ENCODE assay signal across 8 mouse cellular contexts in genomic region chr5:107986967-107987834, GRCm38 (mm10). TPM values are rescaled to one million over a fixed set of nuclear protein-coding genes. Genes with fewer than 3 reads are reported as not detected.
DNase-seq lines count a peak whose midpoint lies in the region; ATAC-seq and TF ChIP-seq lines count a peak whose summit lies in the region.

Gene Fam69a (minus strand): TSS chr5:107987085.

- TF ChIP-seq RAD21 in CH12.LX (IDR thresholded peaks at IDR 0.05; ENCODE audit: low read depth, low read length): no peak

- H3K4me2 ChIP-seq in CH12.LX (ENCODE audit: insufficient read depth, low read depth, poor library complexity, severe bottlenecking): peak within 1 kb of the TSS; percentile 94
- peak within 1 kb of the TSS; percentile 73 for H3K4me2 ChIP-seq in forebrain, embryonic 13.5 days
- H3K4me2 ChIP-seq in heart, postnatal 0 days (ENCODE audit: low read depth, low read length): peak within 1 kb of the TSS; percentile 91
- peak within 1 kb of the TSS; percentile 41 for H3K4me2 ChIP-seq in neural tube, embryonic 14.5 days (ENCODE audit: low read depth, low read length)

- peak within 1 kb of the TSS; percentile 80 to 94 (median 86) for H3K4me3 ChIP-seq in CH12.LX (replicated peaks in 1 of 3; ENCODE audit: low read depth in 2 of 3, low read length in 2 of 3, poor library complexity in 1 of 3)
- H3K4me3 ChIP-seq in forebrain, embryonic 13.5 days: peak within 1 kb of the TSS; percentile 85
- H3K4me3 ChIP-seq in heart, postnatal 0 days (ENCODE audit: low read depth, low read length): peak within 1 kb of the TSS; percentile 95
- H3K4me3 ChIP-seq in neural tube, embryonic 14.5 days (ENCODE audit: low read depth, low read length): peak within 1 kb of the TSS; percentile 86
- H3K4me3 ChIP-seq in testis, adult 2 months (ENCODE audit: control insufficient read depth, low read depth, low read length): peak within 1 kb of the TSS; percentile 88

- ATAC-seq in forebrain, embryonic 13.5 days: peak; percentile 92
- ATAC-seq in heart, postnatal 0 days (ENCODE audit: insufficient read depth, low read depth): peak; percentile 94
- ATAC-seq in neural tube, embryonic 14.5 days (ENCODE audit: low read depth): peak; percentile 93

- under 1% methylated on average over 68 of the region's 91 CpGs for WGBS in forebrain, embryonic 13.5 days
- under 1% methylated on average over 68 of the region's 91 CpGs for WGBS in heart, postnatal 0 days
- under 1% methylated on average over 69 of the region's 91 CpGs for WGBS in neural tube, embryonic 14.5 days

- no peaks in the 10 kb centered on the region for H3K36me3 ChIP-seq in CH12.LX (replicated peaks in 1 of 2; ENCODE audit: control insufficient read depth in 1 of 2, insufficient read depth in 1 of 2, low read length in 1 of 2)
- no peaks in the 10 kb centered on the region for H3K36me3 ChIP-seq in forebrain, embryonic 13.5 days (ENCODE audit: poor library complexity, severe bottlenecking)
- no peaks in the 10 kb centered on the region for H3K36me3 ChIP-seq in heart, postnatal 0 days (replicated peaks; ENCODE audit: control insufficient read depth, insufficient read depth, low read length)
- H3K36me3 ChIP-seq in neural tube, embryonic 14.5 days (ENCODE audit: control insufficient read depth, insufficient read depth, low read length): no peaks in the 10 kb centered on the region
- no peaks in the 10 kb centered on the region for H3K36me3 ChIP-seq in testis, adult 2 months (ENCODE audit: control insufficient read depth, insufficient read depth, low read length)

- peak within 1 kb of the TSS; percentile 50 for H3K27ac ChIP-seq in CH12.LX (ENCODE audit: insufficient read depth, low read depth)
- H3K27ac ChIP-seq in forebrain, embryonic 13.5 days: peak within 1 kb of the TSS; percentile 93
- peak within 1 kb of the TSS; percentile 95 for H3K27ac ChIP-seq in heart, postnatal 0 days (ENCODE audit: low read depth)
- peak within 1 kb of the TSS; percentile 96 for H3K27ac ChIP-seq in neural tube, embryonic 14.5 days (ENCODE audit: low read depth, low read length)
- peak within 1 kb of the TSS; percentile 67 for H3K27ac ChIP-seq in testis, adult 2 months (ENCODE audit: control insufficient read depth, insufficient read depth, low read depth, low read length)

- dilution Hi-C loops in CH12.LX (cut with MboI; ENCODE audit: extremely low pct_ligation_motif_present, extremely low pct_unique_long_range_greater_than_20kb, low sequenced_read_pairs): no loop called here

- no peak for TF ChIP-seq CTCF in CH12.LX (conservative IDR thresholded peaks at IDR 0.05 in 1 of 2, IDR thresholded peaks at IDR 0.05 in 1 of 2; ENCODE audit: low read depth in 2 of 2, low read length in 2 of 2)
- no peak for TF ChIP-seq CTCF in brain, embryonic 14.5 days (IDR thresholded peaks at IDR 0.05; ENCODE audit: borderline replicate concordance, extremely low read depth, insufficient read depth, insufficient read length)
- no peak for TF ChIP-seq CTCF in heart, postnatal 0 days (IDR thresholded peaks at IDR 0.05; ENCODE audit: low read depth)
- TF ChIP-seq CTCF in testis, adult 2 months (IDR thresholded peaks at IDR 0.05; ENCODE audit: control insufficient read depth, insufficient read depth, insufficient replicate concordance, low read depth, low read length): no peak

- H3K9me3 ChIP-seq in CH12.LX (replicated peaks; ENCODE audit: low read length): no peaks in the 10 kb centered on the region
- H3K9me3 ChIP-seq in forebrain, embryonic 13.5 days (replicated peaks): no peaks in the 10 kb centered on the region
- no peaks in the 10 kb centered on the region for H3K9me3 ChIP-seq in heart, postnatal 0 days (replicated peaks; ENCODE audit: control insufficient read depth, low read length)
- H3K9me3 ChIP-seq in neural tube, embryonic 14.5 days (ENCODE audit: control insufficient read depth, low read length): no peaks in the 10 kb centered on the region

- TF ChIP-seq EP300 in CH12.LX (IDR thresholded peaks at IDR 0.05; ENCODE audit: low read length): no peak
- TF ChIP-seq EP300 in heart, postnatal 0 days (IDR thresholded peaks at IDR 0.05; ENCODE audit: low read depth): peak; percentile 59; the same call in 1 of the 2 replicates

- H3K9ac ChIP-seq in CH12.LX (ENCODE audit: insufficient read depth, low read depth): peak within 1 kb of the TSS; percentile 59
- peak within 1 kb of the TSS; percentile 90 for H3K9ac ChIP-seq in forebrain, embryonic 13.5 days
- H3K9ac ChIP-seq in heart, postnatal 0 days (replicated peaks; ENCODE audit: low read depth, low read length): peak within 1 kb of the TSS; percentile 73
- H3K9ac ChIP-seq in neural tube, embryonic 14.5 days (replicated peaks; ENCODE audit: low read depth, low read length): peak within 1 kb of the TSS; percentile 82

- TF ChIP-seq POLR2A in CH12.LX (IDR thresholded peaks at IDR 0.05; ENCODE audit: low read depth, low read length): peak; percentile 69
- peak; percentile 72; the same call in 1 of the 2 replicates for TF ChIP-seq POLR2A in brain, embryonic 14.5 days (IDR thresholded peaks at IDR 0.05; ENCODE audit: borderline replicate concordance, extremely low read depth, insufficient read depth, insufficient read length, poor library complexity, severe bottlenecking)
- TF ChIP-seq POLR2A in testis, adult 2 months (IDR thresholded peaks at IDR 0.05; ENCODE audit: control insufficient read depth, low read depth, low read length): 0 out of 2 replicates have a peak, but pooled peaks have one; percentile 32

- H3K79me2 ChIP-seq in CH12.LX (replicated peaks; ENCODE audit: control insufficient read depth, extremely low read depth, insufficient read depth, poor library complexity, severe bottlenecking): 0 out of 2 replicates have a peak, but pooled peaks cover 3% of the 10 kb centered on the region

- peak; percentile 75 for DNase-seq in CH12.LX (ENCODE audit: extremely low read depth)
- DNase-seq in brain, embryonic 14.5 days (ENCODE audit: low read depth): peak; percentile 98
- DNase-seq in heart, postnatal 0 days (ENCODE audit: low spot score): peak; percentile 88
- DNase-seq in layer of hippocampus, adult 18-20 months (ENCODE audit: low spot score in 2 of 2): peak; percentile 77 to 84
- peak; percentile 73 to 76 for DNase-seq in lung, adult 18-20 months

- H3K4me1 ChIP-seq in CH12.LX (ENCODE audit: control insufficient read depth in 1 of 2, insufficient read depth in 2 of 2): peaks cover 8 to 21% of the 10 kb centered on the region in 2 experiments; a peak in 3 of 4 replicates
- H3K4me1 ChIP-seq in forebrain, embryonic 13.5 days: peaks cover 11% of the 10 kb centered on the region; the same call in 1 of the 2 replicates
- no peaks in the 10 kb centered on the region for H3K4me1 ChIP-seq in heart, postnatal 0 days (ENCODE audit: control insufficient read depth, insufficient read depth)
- H3K4me1 ChIP-seq in neural tube, embryonic 14.5 days (ENCODE audit: control insufficient read depth, insufficient read depth, low read length): 0 out of 2 replicates have a peak, but pooled peaks cover 3% of the 10 kb centered on the region
- H3K4me1 ChIP-seq in testis, adult 2 months (ENCODE audit: control insufficient read depth, insufficient read depth, low read length): peaks cover 6% of the 10 kb centered on the region

- H3K27me3 ChIP-seq in CH12.LX (replicated peaks): no peaks in the 10 kb centered on the region
- H3K27me3 ChIP-seq in forebrain, embryonic 13.5 days: no peaks in the 10 kb centered on the region
- H3K27me3 ChIP-seq in heart, postnatal 0 days (ENCODE audit: control insufficient read depth, insufficient read depth, low read length): no peaks in the 10 kb centered on the region
- H3K27me3 ChIP-seq in neural tube, embryonic 14.5 days (ENCODE audit: control insufficient read depth, insufficient read depth, low read length): no peaks in the 10 kb centered on the region
- no peaks in the 10 kb centered on the region for H3K27me3 ChIP-seq in testis, adult 2 months (ENCODE audit: control insufficient read depth, insufficient read depth, low read length)

- in situ Hi-C loops in CH12.LX (cut with MboI; ENCODE audit: low pct_ligation_motif_present, low pct_unique_long_range_greater_than_20kb, low sequenced_read_pairs): loop anchor here (5.0 kb wide), 1 partner anchor 65 kb away; no protein-coding TSS in a partner anchor

TF ChIP-seq in CH12.LX, 34 proteins besides CTCF, POLR2A, EP300 and RAD21 (continues in another document):
- TF ChIP-seq PAX5 (IDR thresholded peaks at IDR 0.05; ENCODE audit: low read length): no peak
- TF ChIP-seq SIN3A (IDR thresholded peaks at IDR 0.05; ENCODE audit: low read length): peak; percentile 72
- TF ChIP-seq MEF2A (IDR thresholded peaks at IDR 0.05; ENCODE audit: borderline replicate concordance, low read depth, low read length): 0 out of 2 replicates have a peak, but pooled peaks have one; percentile 19
- TF ChIP-seq NELFE (IDR thresholded peaks at IDR 0.05; ENCODE audit: low read depth, low read length): peak; percentile 5; the same call in 1 of the 2 replicates
- peak; percentile 42 for TF ChIP-seq HCFC1 (IDR thresholded peaks at IDR 0.05; ENCODE audit: low read depth, low read length)
- peak; percentile 10; the same call in 1 of the 2 replicates for TF ChIP-seq ELF1 (IDR thresholded peaks at IDR 0.05; ENCODE audit: low read depth, low read length)
- TF ChIP-seq IRF4 (IDR thresholded peaks at IDR 0.05; ENCODE audit: low read depth, low read length): no peak
- TF ChIP-seq ZNF384 (IDR thresholded peaks at IDR 0.05; ENCODE audit: low read depth, low read length): peak; percentile 9; the same call in 1 of the 2 replicates
- no peak for TF ChIP-seq SMC3 (IDR thresholded peaks at IDR 0.05; ENCODE audit: low read depth, low read length)
- peak; percentile 66 for TF ChIP-seq UBTF (IDR thresholded peaks at IDR 0.05; ENCODE audit: low read depth, low read length)
- TF ChIP-seq CHD2 (IDR thresholded peaks at IDR 0.05; ENCODE audit: low read length): peak; percentile 61
- TF ChIP-seq MAFK (IDR thresholded peaks at IDR 0.05; ENCODE audit: insufficient replicate concordance, low read length): 0 out of 2 replicates have a peak, but pooled peaks have one; percentile 8
- TF ChIP-seq NRF1 (IDR thresholded peaks at IDR 0.05; ENCODE audit: low read depth, low read length): peak; percentile 72
- peak; percentile 58; the same call in 1 of the 2 replicates for TF ChIP-seq MAX (IDR thresholded peaks at IDR 0.05; ENCODE audit: low read length)

RNA-seq across cellular contexts. Expression of gene Fam69a, which starts in this region (rescaled TPM):
- total RNA-seq in CH12.LX (2012; rRNA removed): 4.2 and 5.6 TPM in 2 replicates
- 6.5 and 7.8 TPM in 2 replicates for total RNA-seq in CH12.LX (2014; rRNA removed)
- 14.2 and 25.4 TPM in 2 replicates for polyA plus RNA-seq in CH12.LX (2012; ENCODE audit: insufficient read length, low read depth)
- 12.9 and 18.9 TPM in 2 replicates for polyA plus RNA-seq in brain, embryonic 14.5 days (2012; rRNA removed)
- polyA plus RNA-seq in forebrain, embryonic 13.5 days (2015; fragmentation: Nextera tagmentation; extraction: Ambion mirVana): 23.8 and 25.5 TPM in 2 replicates
- total RNA-seq in heart, postnatal 0 days (2014; rRNA removed; ENCODE audit: low replicate concordance): 1.9 and 5.7 TPM in 2 replicates
- polyA plus RNA-seq in heart, postnatal 0 days (2015; fragmentation: Nextera tagmentation; extraction: Ambion mirVana): 18.6 and 19.2 TPM in 2 replicates
- total RNA-seq in layer of hippocampus, adult 18-20 months (2021): 10 to 100 TPM; 28.3 to 35.2 TPM
- polyA plus RNA-seq in neural tube, embryonic 14.5 days (2014; fragmentation: Nextera tagmentation; extraction: Ambion mirVana): 62.2 and 70.2 TPM in 2 replicates
- 1.6 and 2.3 TPM in 2 replicates for polyA plus RNA-seq in testis, adult 2 months (2012; rRNA removed)

Comparison
In these comparisons a context has a peak if more than half of its experiments do, and no peak if none do; other contexts are left out.
1. Peak in every context shown above with its lines: DNase-seq, ATAC-seq, H3K4me3 ChIP-seq and H3K27ac ChIP-seq.
2. H3K4me2 ChIP-seq: peak in every context shown above with its lines; median percentile 94 in CH12.LX; 91 in heart, postnatal 0 days; 73 in forebrain, embryonic 13.5 days; 41 in neural tube, embryonic 14.5 days.